Mouse (Mus musculus): ENCODE measurements around the gene Tmem156. TPM values are rescaled to one million over a fixed set of nuclear protein-coding genes. Genes with fewer than 3 reads are reported as not detected.
A peak's percentile ranks its signal among the peaks of the same experiment; 100 is the strongest.

Gene Tmem156
- polyA plus RNA-seq, 1 experiment from 2014 or later, result 0.47 TPM

DNA sequence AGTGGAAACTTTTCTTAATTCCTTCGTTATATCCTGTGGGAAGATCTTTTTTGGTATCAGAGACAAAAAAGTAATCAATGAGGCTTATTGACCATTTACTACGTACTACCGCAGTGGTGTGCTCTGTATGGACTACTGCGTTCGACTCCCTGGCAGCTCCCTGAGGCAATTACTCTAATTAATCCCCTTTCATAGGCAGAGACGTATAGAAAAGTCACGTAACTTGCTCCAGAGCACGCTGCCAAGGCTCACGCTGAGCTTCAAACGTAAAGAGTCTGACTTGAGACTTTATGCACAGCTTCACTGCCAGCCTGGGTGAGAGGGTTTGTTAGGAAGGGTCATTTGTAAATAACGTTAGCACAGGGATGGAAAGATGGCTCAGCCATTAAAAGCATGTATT, 8.1 kb upstream of the Tmem156 start:
- Histone ChIP-seq H3K27ac (ENCODE audit: low read depth) (no peak overlapping the region), H3K4me2 (no peak overlapping the region), H3K9ac (no peak overlapping the region), H3K4me1 (ENCODE audit: insufficient read depth) (0 out of 2 replicates have a peak, but pooled peaks cover 5% of the 10 kb centered on the region), H3K4me3 (ENCODE audit: low read depth, low read length) (no peak overlapping the region), H3K27me3 (ENCODE audit: insufficient read depth, low read length) (no peaks in the 10 kb centered on the region), H3K9me3 (ENCODE audit: low read depth, low read length) (no peaks in the 10 kb centered on the region), H3K36me3 (ENCODE audit: insufficient read depth) (no peaks in the 10 kb centered on the region)
- 85% methylated on average over 11 of the region's 11 CpGs for WGBS
- no peak for TF ChIP-seq CTCF (IDR thresholded peaks at IDR 0.05; ENCODE audit: low read depth)
- ATAC-seq (ENCODE audit: insufficient read depth), result no peak
- no peak for DNase-seq

DNA sequence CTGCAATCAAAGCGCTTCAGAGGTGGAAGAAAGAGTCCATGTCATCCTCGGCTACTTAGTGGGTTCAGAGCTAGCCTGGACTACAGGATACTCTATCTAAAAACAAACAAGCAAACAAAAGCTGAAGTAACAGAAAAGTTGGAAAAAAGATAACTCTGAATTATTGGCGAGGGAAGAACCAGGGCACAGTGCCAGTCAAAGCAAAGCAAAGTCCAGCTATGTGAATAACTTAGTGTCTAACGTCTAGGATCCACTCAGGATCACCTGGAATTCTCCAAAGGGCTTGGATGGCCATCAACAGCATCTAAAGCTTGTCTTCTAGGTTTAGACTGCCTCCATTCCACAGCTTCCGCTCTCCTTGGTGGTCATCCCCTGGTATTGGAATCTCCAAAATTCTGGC, 5.5 kb upstream of the Tmem156 start:
- Histone ChIP-seq H3K9me3 (ENCODE audit: low read depth, low read length) (no peaks in the 10 kb centered on the region), H3K4me2 (no peak overlapping the region), H3K4me1 (ENCODE audit: insufficient read depth) (0 out of 2 replicates have a peak, but pooled peaks cover under 1% of the 10 kb centered on the region), H3K4me3 (ENCODE audit: low read depth, low read length) (no peak overlapping the region), H3K9ac (no peak overlapping the region), H3K27ac (ENCODE audit: low read depth) (no peak overlapping the region), H3K27me3 (ENCODE audit: insufficient read depth, low read length) (no peaks in the 10 kb centered on the region), H3K36me3 (ENCODE audit: insufficient read depth) (no peaks in the 10 kb centered on the region)
- no peak for TF ChIP-seq CTCF (IDR thresholded peaks at IDR 0.05; ENCODE audit: low read depth)
- 72% methylated on average over 5 of the region's 5 CpGs for WGBS
- ATAC-seq (ENCODE audit: insufficient read depth) (no peak), DNase-seq (no peak)

DNA sequence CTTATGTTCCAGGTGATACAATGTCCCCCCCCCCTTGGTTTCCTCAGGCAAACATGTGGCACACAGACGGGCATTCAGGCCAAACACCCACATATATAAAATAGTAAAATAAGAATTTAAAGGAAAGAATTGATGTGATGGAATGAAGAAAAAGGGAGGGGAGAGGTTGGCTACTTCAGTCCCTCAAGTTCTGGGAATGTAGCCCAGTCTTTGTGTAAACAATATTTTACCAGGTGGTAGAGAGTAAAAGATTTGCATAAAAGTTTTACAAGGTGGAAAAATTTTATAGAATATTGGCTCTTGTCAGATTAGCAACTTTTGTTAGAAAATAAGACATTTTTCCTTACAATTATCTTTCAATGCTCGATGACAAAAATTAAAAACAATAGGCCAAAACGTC, 4.9 kb upstream of the Tmem156 start:
- H3K9ac ChIP-seq, result no peak overlapping the region
- peak; percentile 45 for DNase-seq
- H3K4me2 ChIP-seq, result no peak overlapping the region
- TF ChIP-seq CTCF (IDR thresholded peaks at IDR 0.05; ENCODE audit: low read depth), result no peak
- ATAC-seq (ENCODE audit: insufficient read depth), result no peak
- no peaks in the 10 kb centered on the region for H3K27me3 ChIP-seq (ENCODE audit: insufficient read depth, low read length)
- no peaks in the 10 kb centered on the region for H3K9me3 ChIP-seq (ENCODE audit: low read depth, low read length)
- H3K27ac ChIP-seq (ENCODE audit: low read depth), result no peak overlapping the region
- no peaks in the 10 kb centered on the region for H3K4me1 ChIP-seq (ENCODE audit: insufficient read depth)
- H3K4me3 ChIP-seq (ENCODE audit: low read depth, low read length), result no peak overlapping the region
- WGBS, result 47% methylated on average over 3 of the region's 3 CpGs
- H3K36me3 ChIP-seq (ENCODE audit: insufficient read depth), result no peaks in the 10 kb centered on the region

DNA sequence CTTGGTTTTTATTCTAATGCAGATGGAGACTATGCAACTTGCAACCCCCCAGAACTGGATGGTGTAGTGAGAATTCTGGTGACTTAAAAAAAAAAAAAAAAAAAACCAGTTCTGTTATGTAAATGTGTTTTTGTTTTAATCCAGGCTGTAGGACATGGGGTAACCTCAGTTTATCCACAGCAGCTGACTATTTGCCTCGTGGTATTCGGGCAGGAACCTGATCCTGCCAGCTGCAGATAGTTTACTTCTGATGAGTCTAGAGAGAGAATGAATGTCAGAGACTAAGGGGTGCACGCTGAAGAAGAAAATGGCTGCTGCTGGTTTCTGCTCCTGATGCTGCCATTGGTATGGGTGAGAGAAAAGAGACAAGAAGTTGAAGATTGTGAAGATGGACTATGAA, 4.2 kb upstream of the Tmem156 start:
- WGBS, result 66% methylated on average over 3 of the region's 3 CpGs

DNA sequence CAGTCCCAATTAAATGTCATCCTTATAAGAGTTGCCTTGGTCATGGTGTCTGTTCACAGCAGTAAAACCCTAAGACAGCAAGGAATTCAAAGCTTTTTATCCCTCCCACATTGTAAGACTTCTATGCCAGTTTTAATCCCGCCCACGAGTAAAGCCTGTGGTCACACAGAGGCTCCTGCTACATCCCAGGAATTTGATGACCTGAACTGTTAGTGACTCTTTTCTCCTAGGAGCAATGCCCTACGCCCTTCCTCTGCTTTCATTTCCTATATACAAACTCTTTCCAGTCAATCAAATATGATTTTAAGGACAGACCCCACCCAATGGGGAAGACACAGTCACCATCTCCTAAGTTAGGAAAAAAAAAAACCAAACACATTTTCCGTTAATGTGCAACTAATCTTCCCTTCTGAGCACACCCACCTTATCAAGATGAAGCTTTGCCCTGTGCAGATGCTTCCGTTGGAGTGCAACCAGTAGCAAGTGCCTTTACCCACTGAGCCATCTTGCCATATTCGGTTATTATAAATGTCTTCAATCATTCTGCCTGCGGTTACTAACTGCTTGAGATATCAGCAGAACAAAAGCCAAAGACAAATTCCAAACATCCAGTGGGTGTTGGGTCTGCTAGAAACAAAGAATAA, 3.1 kb upstream of the Tmem156 start:
- no peaks in the 10 kb centered on the region for H3K36me3 ChIP-seq (ENCODE audit: insufficient read depth)
- DNase-seq (no peak), ATAC-seq (ENCODE audit: insufficient read depth) (no peak)
- TF ChIP-seq CTCF (IDR thresholded peaks at IDR 0.05; ENCODE audit: low read depth), result no peak
- no peaks in the 10 kb centered on the region for H3K4me1 ChIP-seq (ENCODE audit: insufficient read depth)
- no peak overlapping the region for H3K4me2 ChIP-seq
- H3K9me3 ChIP-seq (ENCODE audit: low read depth, low read length), result no peaks in the 10 kb centered on the region
- H3K27me3 ChIP-seq (ENCODE audit: insufficient read depth, low read length), result no peaks in the 10 kb centered on the region
- WGBS, result 80% methylated on average over 7 of the region's 7 CpGs
- H3K4me3 ChIP-seq (ENCODE audit: low read depth, low read length), result no peak overlapping the region
- H3K27ac ChIP-seq (ENCODE audit: low read depth), result no peak overlapping the region
- H3K9ac ChIP-seq, result no peak overlapping the region

More for the DNA sequence above, 4.2 kb upstream of the Tmem156 start:
- ATAC-seq (ENCODE audit: insufficient read depth) (no peak), DNase-seq (no peak)
- TF ChIP-seq CTCF (IDR thresholded peaks at IDR 0.05; ENCODE audit: low read depth), result no peak
- Histone ChIP-seq H3K4me3 (ENCODE audit: low read depth, low read length) (no peak overlapping the region), H3K9ac (no peak overlapping the region), H3K9me3 (ENCODE audit: low read depth, low read length) (no peaks in the 10 kb centered on the region), H3K4me1 (ENCODE audit: insufficient read depth) (no peaks in the 10 kb centered on the region), H3K4me2 (no peak overlapping the region), H3K27me3 (ENCODE audit: insufficient read depth, low read length) (no peaks in the 10 kb centered on the region), H3K36me3 (ENCODE audit: insufficient read depth) (no peaks in the 10 kb centered on the region), H3K27ac (ENCODE audit: low read depth) (no peak overlapping the region)

DNA sequence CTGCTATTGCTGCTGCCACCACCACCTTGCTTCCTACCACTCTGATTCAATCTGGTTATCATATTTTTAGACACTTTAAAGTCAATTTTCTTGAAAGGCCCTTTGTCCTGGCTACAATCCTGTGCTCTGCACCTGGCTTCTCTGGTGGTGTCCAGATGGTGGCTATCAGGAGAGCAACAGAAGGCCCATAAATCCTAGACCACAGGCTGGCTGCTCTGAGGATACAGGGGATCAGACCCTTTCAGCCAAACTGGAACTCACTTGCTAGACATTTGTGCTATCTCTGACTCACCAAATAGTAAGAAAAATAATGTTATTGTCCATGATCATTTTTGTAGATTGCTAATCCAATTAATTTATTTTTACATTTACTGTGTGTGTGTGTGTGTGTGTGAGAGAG, 1.8 kb upstream of the Tmem156 start:
- no peaks in the 10 kb centered on the region for H3K9me3 ChIP-seq (ENCODE audit: low read depth, low read length)
- no peak overlapping the region for H3K4me3 ChIP-seq (ENCODE audit: low read depth, low read length)
- ATAC-seq (ENCODE audit: insufficient read depth) (no peak), DNase-seq (no peak)
- no peak overlapping the region for H3K27ac ChIP-seq (ENCODE audit: low read depth)
- H3K4me2 ChIP-seq, result no peak overlapping the region
- TF ChIP-seq CTCF (IDR thresholded peaks at IDR 0.05; ENCODE audit: low read depth), result no peak
- no peaks in the 10 kb centered on the region for H3K4me1 ChIP-seq (ENCODE audit: insufficient read depth)
- H3K9ac ChIP-seq, result no peak overlapping the region
- H3K36me3 ChIP-seq (ENCODE audit: insufficient read depth), result no peaks in the 10 kb centered on the region
- H3K27me3 ChIP-seq (ENCODE audit: insufficient read depth, low read length), result no peaks in the 10 kb centered on the region

DNA sequence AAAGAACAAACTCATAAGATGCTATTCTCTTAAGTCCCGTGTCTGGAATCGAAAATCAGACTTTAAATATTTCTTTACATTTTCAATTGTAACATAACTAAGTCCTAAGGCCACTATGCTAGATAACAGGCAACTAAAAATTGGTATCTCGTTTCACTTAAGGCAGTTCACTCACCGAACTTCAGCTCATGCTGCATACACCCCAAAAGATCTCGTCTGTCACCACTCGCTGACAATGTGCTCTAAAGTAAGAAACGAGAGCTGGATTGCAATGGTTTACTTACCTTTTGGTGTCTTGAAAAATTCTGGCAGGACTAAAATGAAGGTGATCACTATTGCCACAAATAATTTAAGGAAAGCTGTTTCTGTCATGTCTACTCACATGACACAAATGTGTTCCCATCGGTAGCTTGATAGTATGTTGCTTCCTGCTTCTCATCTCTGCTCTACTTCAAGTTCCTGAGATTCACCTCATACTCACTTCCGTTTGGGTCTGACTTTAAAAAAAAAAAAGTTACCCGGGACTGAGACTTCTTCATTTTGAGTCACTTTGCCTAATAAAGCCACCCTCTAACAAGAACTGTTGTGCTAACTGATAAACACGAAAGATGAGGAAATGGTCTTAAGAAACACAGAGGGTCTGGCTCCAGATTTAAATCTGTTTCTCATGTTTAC, 611 bp downstream of the Tmem156 start:
- H3K4me1 ChIP-seq (ENCODE audit: insufficient read depth), result no peaks in the 10 kb centered on the region
- peak overlapping the region; percentile 7 for H3K4me2 ChIP-seq
- no peak overlapping the region for H3K27ac ChIP-seq (ENCODE audit: low read depth)
- no peak for DNase-seq
- WGBS, result 49% methylated on average over 11 of the region's 11 CpGs
- no peaks in the 10 kb centered on the region for H3K9me3 ChIP-seq (ENCODE audit: low read depth, low read length)
- H3K27me3 ChIP-seq (ENCODE audit: insufficient read depth, low read length), result no peaks in the 10 kb centered on the region
- no peak overlapping the region for H3K4me3 ChIP-seq (ENCODE audit: low read depth, low read length)
- no peaks in the 10 kb centered on the region for H3K36me3 ChIP-seq (ENCODE audit: insufficient read depth)
- H3K9ac ChIP-seq, result no peak overlapping the region
- no peak for TF ChIP-seq CTCF (IDR thresholded peaks at IDR 0.05; ENCODE audit: low read depth)
- no peak for ATAC-seq (ENCODE audit: insufficient read depth)

Data from lung, embryonic 14.5 days (tissue).